Mouse (Mus musculus): ENCODE results near the gene Ccdc151.

The Ccdc151 gene

DNA sequence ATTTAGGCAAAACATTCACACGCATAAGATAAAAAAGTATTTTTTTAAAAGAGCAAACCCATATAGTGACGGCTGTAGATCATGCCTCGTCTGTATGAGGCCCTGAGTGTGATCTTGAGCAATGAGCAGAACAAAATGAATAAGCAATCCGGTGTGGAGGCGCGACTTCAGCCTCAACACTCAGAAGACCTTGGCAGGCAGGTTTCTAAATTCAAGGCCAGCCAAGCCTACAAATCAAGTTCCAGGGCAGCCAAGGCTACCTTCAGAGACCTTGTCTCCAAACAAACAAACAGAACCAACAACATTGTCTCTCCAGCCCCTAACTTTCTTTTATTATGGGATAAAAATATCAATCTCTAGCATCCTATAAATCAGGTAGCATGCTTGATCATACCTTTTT, 2.1 kb downstream of the Ccdc151 start:
- no peak for DNase-seq (ENCODE audit: low read depth in 2 of 2, low spot score in 2 of 2)

DNA sequence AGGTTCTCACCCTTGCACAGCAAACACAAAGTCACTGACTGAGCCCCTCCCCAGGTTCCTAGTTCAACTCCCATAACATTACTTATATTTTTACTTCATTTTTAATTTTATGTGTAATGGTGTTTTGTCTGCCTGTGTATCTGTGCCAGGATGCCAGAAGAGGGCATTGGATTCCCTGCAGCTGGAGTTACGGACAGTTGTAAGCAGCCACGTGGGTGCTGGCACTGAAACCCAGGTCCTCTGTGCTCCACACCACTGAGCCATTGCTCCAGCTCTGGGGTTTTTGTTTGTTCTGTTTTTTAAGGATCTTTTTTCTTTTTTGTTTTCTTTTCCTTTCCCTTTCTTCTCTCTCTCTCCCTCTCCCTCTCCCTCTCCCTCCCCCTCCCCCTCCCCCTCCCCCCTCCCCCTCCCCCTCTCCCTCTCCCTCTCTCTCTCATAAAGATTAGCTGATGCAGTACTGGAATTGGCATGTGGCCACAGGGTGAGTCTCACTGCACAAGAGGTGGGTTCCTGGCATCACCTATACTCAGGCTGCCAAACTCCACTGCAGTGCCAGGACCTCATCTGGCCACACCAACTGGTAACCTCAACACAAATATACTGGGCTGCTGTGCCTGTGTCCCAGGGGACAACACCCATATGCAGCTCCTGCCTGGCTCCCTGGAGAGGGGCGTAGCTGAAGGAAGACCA, 6.1 kb downstream of the Ccdc151 start:
- no peak for DNase-seq (ENCODE audit: low read depth in 2 of 2, low spot score in 2 of 2)

DNA sequence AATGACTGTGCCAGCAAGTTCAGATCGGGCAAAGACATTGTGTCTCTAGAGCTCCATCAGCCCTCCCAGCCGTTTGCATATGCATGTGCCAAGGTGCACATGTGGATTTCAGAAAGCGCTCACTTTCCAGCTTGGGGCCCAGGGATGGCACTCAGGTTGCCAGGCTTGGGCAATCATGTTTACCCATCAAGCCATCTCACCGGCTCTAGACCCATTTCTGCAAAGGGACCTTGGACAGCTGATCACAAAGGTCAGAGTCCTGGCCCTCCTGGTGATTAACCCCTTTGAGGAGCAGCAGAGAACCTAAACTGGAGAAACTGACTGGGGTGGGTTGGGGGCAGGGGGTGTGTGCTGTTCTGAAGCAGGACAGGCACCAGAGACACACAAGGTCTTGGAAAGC, 10.2 kb downstream of the Ccdc151 start:
- no peak for DNase-seq (ENCODE audit: low read depth in 2 of 2, low spot score in 2 of 2)

DNA sequence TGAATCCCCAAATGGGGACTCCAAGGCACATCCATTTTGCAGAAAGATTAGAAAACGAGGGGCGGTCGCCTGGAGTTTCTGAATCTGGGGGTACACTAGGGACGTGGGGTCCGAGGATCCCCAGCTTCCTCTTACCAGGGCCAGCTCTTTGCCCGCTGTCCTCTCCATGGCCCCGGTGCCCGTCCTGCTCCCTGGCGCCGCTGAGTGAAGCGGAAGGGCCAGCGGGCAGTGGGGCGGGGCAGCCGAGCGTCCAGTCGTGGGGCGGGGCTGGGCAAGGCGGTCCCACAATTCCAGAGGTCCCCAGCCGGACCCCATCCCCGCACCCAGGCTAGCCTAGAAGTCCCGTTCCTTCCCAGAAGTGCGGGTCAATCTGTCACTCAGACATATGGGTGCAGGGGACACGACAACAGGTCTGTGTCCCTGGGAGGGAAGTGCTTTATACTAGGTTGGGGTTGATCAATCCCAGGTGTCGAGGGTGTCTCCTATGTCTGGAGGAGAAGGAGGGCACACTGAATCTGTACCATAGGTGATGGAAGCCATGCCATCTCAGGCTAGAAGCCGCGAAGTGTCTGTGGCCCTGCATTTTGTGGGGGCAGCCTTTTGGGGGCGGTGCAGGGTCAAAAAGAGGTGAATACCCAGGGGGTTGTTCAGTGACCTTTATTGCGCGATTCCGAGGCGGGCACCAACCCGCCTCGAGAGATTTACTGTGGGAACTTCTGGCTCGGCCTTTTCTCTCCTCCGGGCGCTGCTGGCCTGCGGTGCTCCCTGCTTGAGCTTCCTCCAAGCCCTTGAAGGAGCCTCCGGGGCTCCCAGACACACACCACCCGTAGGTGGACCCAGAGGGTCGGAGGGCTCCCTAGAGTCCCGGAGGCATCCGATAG, 13.0 kb downstream of the Ccdc151 start, which contains the start of gene Rgl3:
Gene Rgl3, minus strand, starts transcription at position 217 of the 881 bp plus-strand sequence.
- no peak for DNase-seq (ENCODE audit: low read depth in 2 of 2, low spot score in 2 of 2)

DNA sequence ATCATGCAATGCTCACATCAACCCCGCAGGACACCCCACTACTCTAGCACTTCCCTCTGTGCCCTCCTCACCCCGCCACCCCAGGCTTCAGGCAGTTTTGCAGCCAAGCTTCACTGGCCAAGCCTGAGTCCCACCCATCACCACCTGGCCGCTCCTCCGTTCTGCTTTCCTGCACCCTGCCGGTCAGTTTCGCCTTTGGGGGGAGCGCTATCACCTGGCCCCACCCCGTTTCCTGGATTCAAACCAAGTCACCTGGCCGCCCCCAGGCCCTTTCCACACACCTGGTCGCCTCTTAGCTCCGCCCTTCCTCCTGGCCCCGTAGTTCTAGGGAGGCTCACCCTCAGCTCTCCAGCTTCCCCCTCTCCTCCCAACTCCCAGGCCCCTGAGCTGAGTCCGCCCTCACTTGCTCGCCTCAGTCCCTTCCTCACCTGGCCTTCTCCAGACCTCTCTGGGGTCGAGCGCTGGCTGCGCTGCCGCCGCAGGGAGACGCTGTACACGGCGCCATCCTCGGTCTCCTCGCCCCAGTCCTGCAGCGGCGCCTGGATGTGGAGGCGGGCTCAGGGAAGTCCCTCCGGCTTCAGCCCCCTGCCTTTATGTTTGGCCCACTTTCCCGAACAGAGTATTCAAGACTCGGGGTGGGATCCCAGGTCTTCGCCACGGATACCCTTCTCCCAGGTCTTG, 13.9 kb downstream of the Ccdc151 start:
- no peak for DNase-seq (ENCODE audit: low read depth in 2 of 2, low spot score in 2 of 2)

DNA sequence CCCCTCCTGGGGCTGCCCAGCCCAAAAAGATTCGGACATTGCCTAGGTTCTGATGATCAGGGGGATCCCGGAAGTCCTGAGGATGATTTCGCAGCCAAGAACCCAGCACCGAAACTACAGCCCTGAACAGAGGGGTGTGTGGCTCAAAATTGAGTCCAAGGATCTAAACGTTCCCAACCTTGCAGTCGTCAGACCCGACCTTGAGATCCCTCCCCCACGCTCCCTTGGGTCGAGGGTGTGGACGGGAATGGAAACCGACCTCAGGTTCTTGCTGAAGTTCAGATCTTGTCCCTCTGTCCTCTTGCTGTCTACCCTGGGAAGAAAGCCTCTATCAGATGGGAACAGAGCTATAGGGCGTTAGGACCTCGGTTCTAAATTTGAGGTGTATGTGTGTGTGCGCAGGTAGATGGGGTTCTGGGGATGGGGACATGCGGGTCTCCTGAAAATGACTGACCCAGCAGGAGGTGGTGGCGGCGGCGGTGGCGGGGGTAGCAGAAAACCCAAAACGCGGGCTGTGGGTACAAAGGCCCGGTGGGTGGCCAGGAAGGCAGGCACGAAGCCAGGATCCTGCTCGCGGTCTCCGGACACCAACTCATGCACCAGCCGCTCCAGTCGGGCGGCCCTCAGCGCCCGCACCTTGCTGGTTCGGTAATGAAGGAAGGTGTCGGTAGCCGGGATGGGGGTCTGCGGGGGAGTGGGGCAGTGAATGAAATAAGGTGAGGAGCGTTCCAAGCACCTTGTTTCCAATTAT, 14.7 kb downstream of the Ccdc151 start:
- no peak for DNase-seq (ENCODE audit: low read depth in 2 of 2, low spot score in 2 of 2)

DNA sequence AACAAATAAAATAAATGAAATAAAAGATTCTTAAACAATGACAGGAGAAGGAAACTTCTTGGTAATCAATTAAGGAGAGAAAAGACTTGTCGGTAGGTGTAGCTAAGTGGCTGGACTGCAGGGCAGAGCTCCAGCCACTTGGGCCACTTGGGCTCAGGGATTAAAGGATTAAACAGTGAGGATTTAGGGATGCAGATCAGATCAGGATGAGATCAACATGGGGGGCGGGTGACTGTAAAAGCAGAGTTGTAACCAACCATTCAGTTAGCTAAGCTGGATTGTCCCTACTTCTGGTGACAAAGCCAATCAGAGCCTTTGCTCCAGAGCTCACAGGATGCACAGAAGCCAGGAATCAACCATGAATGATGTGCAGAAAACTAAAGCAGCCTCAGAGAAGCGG, 18.5 kb downstream of the Ccdc151 start:
- DNase-seq (ENCODE audit: low read depth in 2 of 2, low spot score in 2 of 2) = no peak

DNA sequence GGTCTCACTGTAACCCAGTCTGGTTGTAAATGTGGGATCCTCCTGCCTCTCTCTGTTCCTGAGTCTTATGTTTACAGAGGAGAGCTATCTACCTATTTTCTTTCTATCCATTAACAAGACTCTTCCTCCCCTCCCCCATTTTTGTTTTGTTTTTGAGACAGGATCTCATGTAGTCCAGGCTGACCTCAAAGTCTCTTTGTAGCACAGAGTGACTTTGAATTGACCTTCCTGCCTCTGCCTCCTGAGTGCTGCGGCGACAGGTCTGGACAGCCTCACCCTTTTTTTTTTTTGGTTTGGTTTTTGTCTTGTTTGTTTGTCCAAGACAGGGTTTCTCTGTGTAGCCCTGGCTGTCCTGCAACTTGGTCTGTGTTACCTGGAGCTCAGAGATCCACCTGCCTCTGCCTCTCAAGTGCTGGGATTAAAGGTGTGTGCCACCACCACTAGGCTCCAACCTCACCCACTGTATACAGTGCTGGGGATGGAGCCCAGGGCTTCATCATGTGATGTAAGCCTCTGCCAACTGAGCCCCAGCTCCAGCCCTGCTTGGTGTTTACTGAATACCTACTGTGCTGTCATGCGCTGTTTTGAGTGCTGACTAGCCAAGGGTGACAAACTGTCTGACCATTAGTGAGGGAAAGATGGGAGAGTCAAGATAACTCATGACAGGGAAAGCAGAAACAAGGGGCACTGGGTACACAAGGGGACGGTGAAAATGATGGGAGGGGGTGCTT, 23.9 kb downstream of the Ccdc151 start:
- no peak for DNase-seq (ENCODE audit: low read depth in 2 of 2, low spot score in 2 of 2)

DNA sequence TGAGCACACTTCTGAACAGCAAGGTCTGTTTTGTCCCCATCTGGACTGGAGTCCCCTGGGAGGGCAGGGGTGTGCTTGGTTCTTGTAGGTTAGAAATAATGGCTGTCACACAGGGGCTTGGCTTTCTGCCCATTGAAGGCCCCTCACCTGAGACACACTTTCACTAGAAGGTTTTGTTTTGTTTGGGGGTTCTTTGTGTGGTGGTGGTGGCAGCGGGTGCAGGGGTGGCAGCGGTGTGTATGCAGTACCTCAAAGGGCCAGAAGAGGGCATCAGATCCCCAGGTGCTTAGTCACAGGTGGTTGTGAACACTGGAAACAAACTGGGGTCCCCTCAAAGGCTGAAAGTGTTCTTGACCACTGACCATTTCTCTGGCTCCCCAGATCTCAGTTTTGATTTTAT, 24.5 kb downstream of the Ccdc151 start:
- peak; percentile 53 to 58 for DNase-seq (ENCODE audit: low read depth in 2 of 2, low spot score in 2 of 2)

DNA sequence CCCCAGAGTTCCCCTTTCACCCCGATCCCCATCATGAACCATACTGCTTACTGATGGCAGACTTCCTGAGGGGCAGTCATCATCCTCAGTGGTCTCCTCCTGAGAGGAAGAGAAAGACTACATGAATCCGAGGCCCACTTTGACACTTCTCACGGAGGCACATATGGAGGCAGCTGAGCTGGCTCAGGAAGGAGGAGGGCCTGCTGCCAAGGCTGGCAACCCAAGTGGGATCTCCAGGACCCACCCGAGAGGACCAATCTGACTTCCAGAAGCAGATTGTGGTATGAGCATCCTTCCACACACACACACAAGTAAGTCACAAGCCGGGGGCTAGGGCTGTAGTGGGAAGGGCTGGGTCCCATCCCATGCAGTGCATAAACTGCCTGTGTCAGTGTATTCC, 25.1 kb downstream of the Ccdc151 start:
- DNase-seq (ENCODE audit: low read depth in 2 of 2, low spot score in 2 of 2) = no peak

DNA sequence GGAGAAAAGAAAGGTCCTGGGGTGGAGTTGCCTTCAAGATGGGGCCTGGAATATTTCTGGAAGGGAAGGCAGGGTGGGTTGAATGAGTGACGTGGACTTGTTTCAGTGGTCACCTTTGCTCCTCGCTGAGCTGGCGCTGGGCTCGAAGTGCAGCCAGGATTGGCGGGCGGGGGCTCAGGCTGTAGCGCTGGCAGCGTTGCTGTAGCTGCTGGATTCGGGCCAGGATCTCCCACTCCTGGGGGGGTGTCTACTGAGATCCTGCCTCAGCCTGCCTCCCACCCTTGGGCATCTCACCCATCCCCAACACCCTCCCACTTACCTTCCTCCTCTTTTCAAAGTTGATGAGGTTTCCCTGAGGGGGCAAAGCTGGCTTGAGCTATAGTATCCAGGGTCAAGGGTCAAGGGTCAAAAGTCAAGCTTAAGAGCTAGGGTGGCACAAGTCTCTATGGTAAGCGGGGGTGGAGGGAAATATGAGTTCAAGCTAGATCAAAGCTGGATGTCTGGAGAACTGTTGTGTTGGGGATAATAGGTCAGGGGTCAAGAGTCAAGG, 25.7 kb downstream of the Ccdc151 start:
- no peak for DNase-seq (ENCODE audit: low read depth in 2 of 2, low spot score in 2 of 2)

DNA sequence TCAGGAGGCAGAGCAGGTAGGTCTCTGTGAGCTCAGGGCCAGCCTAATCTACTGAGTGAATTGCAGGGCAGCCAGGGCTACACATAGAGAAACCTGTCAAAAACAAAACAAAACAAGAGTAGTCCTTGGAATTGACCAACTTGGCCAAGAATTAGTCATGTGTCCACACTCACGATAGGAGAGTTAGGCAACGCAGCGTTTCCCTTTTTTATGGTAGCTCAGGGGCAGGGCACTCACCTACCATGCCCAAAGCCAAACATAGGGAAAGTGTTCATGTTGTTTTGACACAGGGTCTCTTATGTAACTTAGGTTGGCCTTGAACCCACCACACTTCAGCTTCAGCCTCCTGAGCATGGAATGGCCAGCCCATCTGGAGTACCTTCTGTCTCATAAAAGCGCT, 33.1 kb downstream of the Ccdc151 start:
- no peak for DNase-seq (ENCODE audit: low read depth in 2 of 2, low spot score in 2 of 2)

DNA sequence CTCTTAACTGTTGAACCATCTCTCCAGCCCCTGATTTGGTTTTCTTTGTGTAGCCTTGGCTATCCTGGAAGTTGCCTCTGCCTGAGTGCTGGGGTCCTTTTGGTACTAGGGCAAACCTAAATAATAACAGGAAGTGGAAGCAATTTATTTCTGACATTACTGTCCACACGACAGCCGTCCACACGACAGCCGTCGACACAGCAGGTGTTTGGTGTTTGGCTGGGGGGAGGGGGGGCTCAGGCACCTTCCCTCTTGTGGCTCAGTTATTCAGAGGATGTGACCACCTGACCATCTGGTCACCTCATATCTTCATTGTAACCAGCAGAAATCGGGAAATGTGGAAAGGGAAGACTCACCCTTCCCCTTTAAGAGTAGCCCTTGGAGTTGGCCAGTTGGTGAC, 33.6 kb downstream of the Ccdc151 start:
- no peak for DNase-seq (ENCODE audit: low read depth in 2 of 2, low spot score in 2 of 2)

DNA sequence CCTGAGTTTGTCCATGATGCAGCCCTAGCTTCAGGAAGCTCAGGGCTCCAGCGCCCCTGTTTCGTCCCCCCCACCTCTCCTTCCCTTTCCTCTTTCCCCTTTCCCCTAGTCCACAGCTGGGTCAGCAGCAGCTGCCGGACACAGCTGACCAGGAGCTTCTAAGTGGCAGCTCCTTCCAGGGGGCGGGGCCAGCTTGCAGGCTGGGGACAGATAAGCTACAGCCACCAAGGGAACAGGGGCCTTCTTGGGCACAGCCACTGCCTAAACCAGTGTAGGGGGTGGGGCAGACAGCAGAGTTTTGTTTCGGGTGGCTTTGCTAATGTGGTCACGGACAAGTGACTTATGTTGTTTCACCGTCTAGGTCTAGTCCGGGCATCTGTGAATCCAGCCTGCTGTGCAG, 39.0 kb downstream of the Ccdc151 start, which contains the start of gene Epor:
Gene Epor, minus strand, starts transcription at position 90 of the 400 bp plus-strand sequence.
- no peak for DNase-seq (ENCODE audit: low read depth in 2 of 2, low spot score in 2 of 2)

DNA sequence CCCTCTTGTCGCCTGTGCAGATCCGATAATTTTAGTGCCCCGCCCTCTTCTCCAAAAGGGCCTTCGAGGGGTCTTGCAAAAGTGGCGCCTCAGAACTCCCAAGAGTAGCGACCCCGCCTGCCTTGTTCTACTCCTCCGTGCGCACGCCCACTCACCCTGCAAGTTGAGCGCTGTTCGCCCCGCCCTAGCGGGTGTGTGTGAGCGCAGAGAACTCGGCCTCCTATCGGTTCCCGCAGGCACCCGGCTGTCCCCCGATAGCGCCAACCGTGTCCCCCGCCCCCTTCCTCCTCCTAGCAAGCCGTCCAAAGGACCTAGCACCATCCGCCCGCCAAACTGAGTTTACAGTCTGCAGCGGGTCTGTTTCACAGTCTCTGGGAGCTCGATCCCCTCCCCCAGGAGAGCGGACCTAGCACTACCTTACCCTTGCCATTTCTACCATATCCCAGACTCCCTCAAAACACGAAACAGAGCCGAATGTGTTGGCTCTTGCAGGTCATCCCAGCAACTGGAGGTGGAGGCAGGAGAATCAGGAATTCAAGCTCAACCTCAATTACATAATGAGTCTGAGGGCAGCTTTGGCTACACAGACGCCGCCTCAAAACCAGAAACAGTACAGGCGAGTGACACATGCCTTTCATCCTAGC, 39.9 kb downstream of the Ccdc151 start:
- peak; percentile 37 to 53 for DNase-seq (ENCODE audit: low read depth in 2 of 2, low spot score in 2 of 2)

DNA sequence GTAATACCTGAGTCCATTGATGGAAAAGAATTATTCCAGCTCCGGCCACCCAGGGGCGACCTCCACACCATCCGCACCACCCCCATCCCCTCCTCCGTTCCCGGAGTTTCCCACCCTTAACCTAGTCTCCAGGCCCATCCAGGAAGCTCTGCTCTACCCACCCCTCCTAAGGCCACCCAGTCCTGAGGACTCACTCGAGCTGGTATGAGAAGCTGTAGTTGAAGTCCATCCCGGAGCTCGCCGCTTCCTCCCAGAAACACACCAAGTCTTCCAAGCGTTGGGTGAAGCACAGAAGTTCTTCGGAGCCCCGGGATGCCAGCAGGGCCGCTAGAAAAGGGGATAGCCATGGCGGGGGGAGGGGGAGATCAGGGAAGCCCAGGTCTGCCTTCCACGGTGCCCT, 40.4 kb downstream of the Ccdc151 start:
- DNase-seq (ENCODE audit: low read depth in 2 of 2, low spot score in 2 of 2) = no peak

DNA sequence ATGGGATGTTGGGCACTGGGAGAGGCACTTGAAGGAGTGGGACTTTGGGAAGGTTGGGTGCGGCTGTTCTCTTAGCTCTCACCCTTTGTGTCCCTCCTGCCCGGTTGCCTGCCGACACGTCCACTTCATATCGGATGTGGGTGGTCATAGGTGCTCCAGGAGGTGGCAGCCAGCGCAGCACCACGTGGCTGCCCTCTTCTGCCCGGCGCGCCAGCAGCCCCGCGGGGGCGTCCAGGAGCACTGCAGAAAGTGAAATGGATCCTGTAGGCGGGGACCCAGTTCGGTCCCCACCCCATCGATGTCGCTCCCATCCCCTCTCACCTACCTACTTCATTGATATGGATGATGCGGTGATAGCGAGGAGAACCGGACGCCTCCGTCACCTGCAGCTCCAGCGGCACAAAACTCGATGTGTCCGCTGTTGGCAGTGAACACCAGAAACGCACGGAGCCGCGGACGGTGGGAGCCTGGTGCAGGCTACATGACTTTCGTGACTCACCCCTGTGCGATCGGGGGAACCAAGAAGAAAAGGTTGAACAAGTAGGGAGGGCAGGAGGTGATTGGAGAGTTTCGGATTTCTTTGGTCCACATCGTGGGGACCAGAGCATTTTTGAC, 41.0 kb downstream of the Ccdc151 start:
- DNase-seq (ENCODE audit: low read depth in 2 of 2, low spot score in 2 of 2) = no peak

DNA sequence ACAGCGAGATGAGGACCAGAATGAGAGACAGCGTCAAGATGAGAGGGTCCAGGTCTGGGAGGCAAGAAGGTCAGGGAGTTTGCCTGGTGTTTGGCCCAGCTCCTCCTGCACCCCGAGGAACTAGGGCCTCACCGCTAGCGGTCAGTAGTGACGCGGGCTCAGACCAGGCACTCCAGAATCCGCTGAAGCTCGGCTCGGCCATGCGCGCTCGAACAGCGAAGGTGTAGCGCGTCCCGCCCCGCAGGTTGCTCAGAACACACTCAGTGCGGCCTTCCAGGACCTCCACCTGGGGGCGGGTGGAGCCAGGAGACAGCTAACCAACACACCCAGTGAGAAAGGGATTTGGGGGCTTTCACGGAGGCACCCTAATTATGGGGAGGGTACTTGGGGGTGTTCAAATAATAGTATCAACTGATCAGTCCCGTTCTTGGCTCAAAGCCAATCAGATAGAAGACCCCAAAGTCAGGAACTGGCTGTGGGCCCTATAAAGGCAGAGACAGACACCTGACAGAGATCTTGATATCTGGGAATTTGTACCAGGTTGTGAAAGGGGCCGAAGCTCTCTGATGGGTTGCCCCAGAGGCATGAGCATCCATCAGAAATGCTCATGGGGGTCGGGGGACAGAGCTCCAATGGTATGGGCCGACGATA, 41.8 kb downstream of the Ccdc151 start:
- no peak for DNase-seq (ENCODE audit: low read depth in 2 of 2, low spot score in 2 of 2)

DNA sequence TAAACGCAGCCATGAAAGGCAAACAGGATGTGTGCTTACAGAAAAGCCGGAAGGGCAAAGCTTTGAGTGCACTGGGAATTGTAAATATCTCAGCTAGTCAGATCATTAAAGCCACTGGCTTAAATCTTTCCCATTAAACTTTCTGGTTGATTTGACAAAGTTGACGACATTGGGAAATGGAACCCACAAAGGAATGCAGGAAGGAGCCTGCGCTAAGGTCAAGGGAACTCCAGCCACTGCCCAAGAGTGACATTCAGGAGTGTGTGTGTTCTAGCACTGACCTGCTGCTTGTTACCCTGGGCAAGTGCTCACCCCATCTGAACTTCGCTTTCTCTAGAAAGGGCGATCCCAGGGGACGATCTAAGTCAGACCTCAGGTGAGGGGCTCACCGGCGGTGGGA, 42.3 kb downstream of the Ccdc151 start:
- DNase-seq (ENCODE audit: low read depth in 2 of 2, low spot score in 2 of 2) = no peak
